Mouse (Mus musculus): ENCODE measurements around the gene Bmper. TPM values are rescaled to one million over a fixed set of nuclear protein-coding genes. Genes with fewer than 3 reads are reported as not detected.

The Bmper gene
- total and polyA plus RNA-seq, 3 experiments, result 1.3 to 1.9 (median 1.4) TPM

GRCm38 (mm10) chr9:23202431-23202830 lies 20.4 kb upstream of the Bmper start:
- Histone ChIP-seq H3K4me1 (ENCODE audit: control insufficient read depth in 1 of 2, insufficient read depth in 2 of 2) (no peaks in the 10 kb centered on the region), H3K4me2 (ENCODE audit: insufficient read depth, low read depth, poor library complexity, severe bottlenecking) (no peak overlapping the region), H3K27me3 (replicated peaks) (no peaks in the 10 kb centered on the region), H3K36me3 (replicated peaks in 1 of 2; ENCODE audit: control insufficient read depth in 1 of 2, insufficient read depth in 1 of 2, low read length in 1 of 2) (no peaks in the 10 kb centered on the region), H3K79me2 (replicated peaks; ENCODE audit: control insufficient read depth, extremely low read depth, insufficient read depth, poor library complexity, severe bottlenecking) (no peaks in the 10 kb centered on the region), H3K9ac (ENCODE audit: insufficient read depth, low read depth) (no peak overlapping the region), H3K4me3 (replicated peaks in 1 of 3; ENCODE audit: low read depth in 2 of 3, low read length in 2 of 3, poor library complexity in 1 of 3) (no peak overlapping the region), H3K9me3 (replicated peaks; ENCODE audit: low read length) (no peaks in the 10 kb centered on the region), H3K27ac (ENCODE audit: insufficient read depth, low read depth) (no peak overlapping the region)
- dilution Hi-C loops (cut with MboI; ENCODE audit: extremely low pct_ligation_motif_present, extremely low pct_unique_long_range_greater_than_20kb, low sequenced_read_pairs) (no loop called here), in situ Hi-C loops (cut with MboI; ENCODE audit: low pct_ligation_motif_present, low pct_unique_long_range_greater_than_20kb, low sequenced_read_pairs) (loop anchor here (25.0 kb wide), 1 partner anchor 490 kb away; no protein-coding TSS in a partner anchor)
- TF ChIP-seq TCF12 (IDR thresholded peaks at IDR 0.05; ENCODE audit: low read depth, low read length) (no peak), SIN3A (IDR thresholded peaks at IDR 0.05; ENCODE audit: low read length) (no peak), NRF1 (IDR thresholded peaks at IDR 0.05; ENCODE audit: low read depth, low read length) (no peak), MAX (IDR thresholded peaks at IDR 0.05; ENCODE audit: low read length) (no peak), JUND (conservative IDR thresholded peaks at IDR 0.05; ENCODE audit: low read depth, low read length) (no peak), RAD21 (IDR thresholded peaks at IDR 0.05; ENCODE audit: low read depth, low read length) (no peak)
- no peak for DNase-seq (ENCODE audit: extremely low read depth)

- Histone ChIP-seq H3K9ac (ENCODE audit: insufficient read depth, low read depth) (no peak overlapping the region), H3K9me3 (replicated peaks; ENCODE audit: low read length) (no peaks in the 10 kb centered on the region), H3K79me2 (replicated peaks; ENCODE audit: control insufficient read depth, extremely low read depth, insufficient read depth, poor library complexity, severe bottlenecking) (no peaks in the 10 kb centered on the region), H3K27me3 (replicated peaks) (no peaks in the 10 kb centered on the region), H3K4me2 (ENCODE audit: insufficient read depth, low read depth, poor library complexity, severe bottlenecking) (no peak overlapping the region), H3K27ac (ENCODE audit: insufficient read depth, low read depth) (no peak overlapping the region), H3K4me1 (ENCODE audit: control insufficient read depth in 1 of 2, insufficient read depth in 2 of 2) (no peaks in the 10 kb centered on the region), H3K36me3 (replicated peaks in 1 of 2; ENCODE audit: control insufficient read depth in 1 of 2, insufficient read depth in 1 of 2, low read length in 1 of 2) (no peaks in the 10 kb centered on the region), H3K4me3 (replicated peaks in 1 of 3; ENCODE audit: low read depth in 2 of 3, low read length in 2 of 3, poor library complexity in 1 of 3) (no peak overlapping the region)
- DNase-seq (ENCODE audit: extremely low read depth), result no peak
- dilution Hi-C loops (cut with MboI; ENCODE audit: extremely low pct_ligation_motif_present, extremely low pct_unique_long_range_greater_than_20kb, low sequenced_read_pairs), result no loop called here
- in situ Hi-C loops (cut with MboI; ENCODE audit: low pct_ligation_motif_present, low pct_unique_long_range_greater_than_20kb, low sequenced_read_pairs), result loop anchor here (25.0 kb wide), 1 partner anchor 492 kb away; no protein-coding TSS in a partner anchor
- TF ChIP-seq RCOR1 (conservative IDR thresholded peaks at IDR 0.05; ENCODE audit: low read depth, low read length) (no peak), MAX (IDR thresholded peaks at IDR 0.05; ENCODE audit: low read length) (no peak), ZNF384 (IDR thresholded peaks at IDR 0.05; ENCODE audit: low read depth, low read length) (no peak), TBP (conservative IDR thresholded peaks at IDR 0.05; ENCODE audit: low read depth, low read length) (no peak), ZC3H11A (IDR thresholded peaks at IDR 0.05; ENCODE audit: low read depth, low read length) (no peak), MYC (IDR thresholded peaks at IDR 0.05; ENCODE audit: low read depth, low read length) (no peak), POLR2AphosphoS2 (IDR thresholded peaks at IDR 0.05; ENCODE audit: low read depth, low read length) (no peak), ETS1 (conservative IDR thresholded peaks at IDR 0.05; ENCODE audit: low read depth, low read length) (no peak), SIN3A (IDR thresholded peaks at IDR 0.05; ENCODE audit: low read length) (no peak), ZKSCAN1 (IDR thresholded peaks at IDR 0.05; ENCODE audit: borderline replicate concordance, low read depth, low read length) (no peak), SMC3 (IDR thresholded peaks at IDR 0.05; ENCODE audit: low read depth, low read length) (no peak)
These were observed 18.3 kb upstream of the Bmper start for GRCm38 (mm10) chr9:23204339-23205288.
